Mouse (Mus musculus): ENCODE results near the gene Efhc2. TPM values are rescaled to one million over a fixed set of nuclear protein-coding genes. Genes with fewer than 3 reads are reported as not detected.

Efhc2 gene
- polyA plus RNA-seq (2012; rRNA removed) = not detected in 2 replicates

- Histone ChIP-seq H3K4me3 (ENCODE audit: low read depth, low read length) (peak within 1 kb of the TSS; percentile 42), H3K27ac (ENCODE audit: insufficient read depth, low read depth, low read length) (no peak within 1 kb of the TSS), H3K36me3 (ENCODE audit: control insufficient read depth, insufficient read depth, low read length) (no peaks in the 10 kb centered on the region), H3K27me3 (ENCODE audit: control insufficient read depth, insufficient read depth, low read length) (no peaks in the 10 kb centered on the region), H3K4me1 (ENCODE audit: control insufficient read depth, insufficient read depth, insufficient read length, low read length) (no peaks in the 10 kb centered on the region)
- 12% methylated on average over 13 of the region's 19 CpGs for WGBS
- TF ChIP-seq POLR2A (IDR thresholded peaks at IDR 0.05; ENCODE audit: low read depth, low read length) = no peak
- TF ChIP-seq CTCF (IDR thresholded peaks at IDR 0.05; ENCODE audit: extremely low read depth, insufficient read length, insufficient replicate concordance, low read depth, low read length) = no peak
Observed at GRCm38 (mm10) chrX:17319126-17319583, at the start of gene Efhc2. TSS of gene Efhc2 (minus strand) at chrX:17319368.

GRCm38 (mm10) chrX:17365114-17365513 is 45.9 kb upstream of the Efhc2 start:
- H3K4me1 ChIP-seq (ENCODE audit: control insufficient read depth, insufficient read depth, insufficient read length, low read length) = no peaks in the 10 kb centered on the region
- no peaks in the 10 kb centered on the region for H3K36me3 ChIP-seq (ENCODE audit: control insufficient read depth, insufficient read depth, low read length)
- no peaks in the 10 kb centered on the region for H3K27me3 ChIP-seq (ENCODE audit: control insufficient read depth, insufficient read depth, low read length)
- TF ChIP-seq POLR2A (IDR thresholded peaks at IDR 0.05; ENCODE audit: low read depth, low read length) = no peak
- no peak for TF ChIP-seq CTCF (IDR thresholded peaks at IDR 0.05; ENCODE audit: extremely low read depth, insufficient read length, insufficient replicate concordance, low read depth, low read length)
- WGBS = 68% methylated on average over 2 of the region's 2 CpGs
- no peak overlapping the region for H3K4me3 ChIP-seq (ENCODE audit: low read depth, low read length)
- H3K27ac ChIP-seq (ENCODE audit: insufficient read depth, low read depth, low read length) = no peak overlapping the region

GRCm38 (mm10) chrX:17300349-17300880 is 18.8 kb downstream of the Efhc2 start:
- TF ChIP-seq POLR2A (IDR thresholded peaks at IDR 0.05; ENCODE audit: low read depth, low read length) (no peak), CTCF (IDR thresholded peaks at IDR 0.05; ENCODE audit: extremely low read depth, insufficient read length, insufficient replicate concordance, low read depth, low read length) (no peak)
- Histone ChIP-seq H3K27ac (ENCODE audit: insufficient read depth, low read depth, low read length) (no peak overlapping the region), H3K27me3 (ENCODE audit: control insufficient read depth, insufficient read depth, low read length) (no peaks in the 10 kb centered on the region), H3K36me3 (ENCODE audit: control insufficient read depth, insufficient read depth, low read length) (no peaks in the 10 kb centered on the region), H3K4me3 (ENCODE audit: low read depth, low read length) (no peak overlapping the region), H3K4me1 (ENCODE audit: control insufficient read depth, insufficient read depth, insufficient read length, low read length) (no peaks in the 10 kb centered on the region)
- 83% methylated on average over 3 of the region's 3 CpGs for WGBS

- 73% methylated on average over 2 of the region's 2 CpGs for WGBS
- H3K27me3 ChIP-seq (ENCODE audit: control insufficient read depth, insufficient read depth, low read length) = no peaks in the 10 kb centered on the region
- no peak overlapping the region for H3K27ac ChIP-seq (ENCODE audit: insufficient read depth, low read depth, low read length)
- H3K36me3 ChIP-seq (ENCODE audit: control insufficient read depth, insufficient read depth, low read length) = no peaks in the 10 kb centered on the region
- no peak overlapping the region for H3K4me3 ChIP-seq (ENCODE audit: low read depth, low read length)
- H3K4me1 ChIP-seq (ENCODE audit: control insufficient read depth, insufficient read depth, insufficient read length, low read length) = no peaks in the 10 kb centered on the region
- TF ChIP-seq POLR2A (IDR thresholded peaks at IDR 0.05; ENCODE audit: low read depth, low read length) = no peak
Observed at GRCm38 (mm10) chrX:17283899-17284298, 35.3 kb downstream of the Efhc2 start.

- Histone ChIP-seq H3K4me1 (ENCODE audit: control insufficient read depth, insufficient read depth, insufficient read length, low read length) (no peaks in the 10 kb centered on the region), H3K36me3 (ENCODE audit: control insufficient read depth, insufficient read depth, low read length) (no peaks in the 10 kb centered on the region), H3K27ac (ENCODE audit: insufficient read depth, low read depth, low read length) (no peak overlapping the region), H3K4me3 (ENCODE audit: low read depth, low read length) (no peak overlapping the region), H3K27me3 (ENCODE audit: control insufficient read depth, insufficient read depth, low read length) (no peaks in the 10 kb centered on the region)
- no peak for TF ChIP-seq CTCF (IDR thresholded peaks at IDR 0.05; ENCODE audit: extremely low read depth, insufficient read length, insufficient replicate concordance, low read depth, low read length)
- no peak for TF ChIP-seq POLR2A (IDR thresholded peaks at IDR 0.05; ENCODE audit: low read depth, low read length)
Observed at GRCm38 (mm10) chrX:17225141-17225540, 94.0 kb downstream of the Efhc2 start.

- Histone ChIP-seq H3K4me1 (ENCODE audit: control insufficient read depth, insufficient read depth, insufficient read length, low read length) (no peaks in the 10 kb centered on the region), H3K36me3 (ENCODE audit: control insufficient read depth, insufficient read depth, low read length) (no peaks in the 10 kb centered on the region), H3K27me3 (ENCODE audit: control insufficient read depth, insufficient read depth, low read length) (no peaks in the 10 kb centered on the region), H3K4me3 (ENCODE audit: low read depth, low read length) (no peak overlapping the region), H3K27ac (ENCODE audit: insufficient read depth, low read depth, low read length) (no peak overlapping the region)
- no peak for TF ChIP-seq POLR2A (IDR thresholded peaks at IDR 0.05; ENCODE audit: low read depth, low read length)
- no peak for TF ChIP-seq CTCF (IDR thresholded peaks at IDR 0.05; ENCODE audit: extremely low read depth, insufficient read length, insufficient replicate concordance, low read depth, low read length)
Observed at GRCm38 (mm10) chrX:17217451-17217850, 101.7 kb downstream of the Efhc2 start.

- H3K4me1 ChIP-seq (ENCODE audit: control insufficient read depth, insufficient read depth, insufficient read length, low read length) = no peaks in the 10 kb centered on the region
- H3K27ac ChIP-seq (ENCODE audit: insufficient read depth, low read depth, low read length) = no peak overlapping the region
- no peaks in the 10 kb centered on the region for H3K36me3 ChIP-seq (ENCODE audit: control insufficient read depth, insufficient read depth, low read length)
- H3K4me3 ChIP-seq (ENCODE audit: low read depth, low read length) = no peak overlapping the region
- WGBS = 83% methylated on average over 2 of the region's 2 CpGs
- no peaks in the 10 kb centered on the region for H3K27me3 ChIP-seq (ENCODE audit: control insufficient read depth, insufficient read depth, low read length)
- no peak for TF ChIP-seq POLR2A (IDR thresholded peaks at IDR 0.05; ENCODE audit: low read depth, low read length)
- TF ChIP-seq CTCF (IDR thresholded peaks at IDR 0.05; ENCODE audit: extremely low read depth, insufficient read length, insufficient replicate concordance, low read depth, low read length) = no peak
Observed at GRCm38 (mm10) chrX:17213515-17213914, 105.7 kb downstream of the Efhc2 start.
